Mouse (Mus musculus): ENCODE measurements around the gene Fetub.

- TF ChIP-seq POLR2A (IDR thresholded peaks at IDR 0.05; ENCODE audit: control insufficient read depth in 1 of 2, insufficient read depth in 1 of 2, low read depth in 1 of 2, low read length in 2 of 2, poor library complexity in 1 of 2) (no peak), CTCF (IDR thresholded peaks at IDR 0.05 in 2 of 3, conservative IDR thresholded peaks at IDR 0.05 in 1 of 3; ENCODE audit: control insufficient read depth in 1 of 3, insufficient read depth in 1 of 3, low read depth in 2 of 3, low read length in 3 of 3, poor library complexity in 1 of 3, severe bottlenecking in 1 of 3) (no peak), E2F4 (IDR thresholded peaks at IDR 0.05; ENCODE audit: borderline replicate concordance, low read depth, low read length) (no peak), MAFK (IDR thresholded peaks at IDR 0.05; ENCODE audit: borderline replicate concordance, low read depth, low read length) (no peak), POLR2AphosphoS2 (IDR thresholded peaks at IDR 0.05; ENCODE audit: low read length) (no peak), MYC (IDR thresholded peaks at IDR 0.05; ENCODE audit: low read depth, low read length) (no peak), KAT2A (conservative IDR thresholded peaks at IDR 0.05; ENCODE audit: low read depth, low read length) (no peak)
These were observed 29.3 kb upstream of the Fetub start for GRCm38 (mm10) chr16:22888835-22889234.
